19 mouse cellular contexts compared by ENCODE assay signal in the genomic region with DNA sequence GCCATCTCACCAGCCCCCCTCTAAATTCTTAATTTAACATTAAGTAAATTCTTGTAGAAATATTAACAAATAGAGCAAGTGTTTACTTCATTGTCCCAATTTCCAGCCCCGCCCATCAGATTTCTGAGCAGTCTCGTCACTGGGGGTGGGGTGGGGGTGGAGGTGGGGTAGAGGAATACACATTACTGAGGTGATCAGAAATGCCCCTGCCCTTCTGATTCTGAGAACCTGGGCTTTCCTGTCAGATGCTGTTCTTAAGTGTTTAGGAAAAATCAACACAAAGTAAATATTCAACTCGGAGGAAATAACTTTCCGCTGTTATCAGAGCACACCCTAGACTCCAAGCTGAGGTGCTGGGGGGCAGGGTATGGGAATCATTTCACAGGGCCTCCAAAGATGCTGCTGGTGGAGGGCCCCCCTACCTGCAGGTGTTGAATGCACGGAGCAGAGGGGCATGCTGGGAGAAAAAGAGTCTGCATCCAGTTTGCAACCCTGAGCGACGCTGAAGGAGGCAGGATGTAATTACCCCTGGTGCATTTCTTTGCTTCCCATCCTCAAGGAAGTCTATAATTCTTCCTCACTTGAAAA.
DNase-seq lines count a peak whose midpoint lies in the region; ATAC-seq lines count a peak whose summit lies in the region.
"Had no signal": no experiment of that assay in that cellular context is flagged by ENCODE, and none has a peak within 500 bp of the region (broad histone marks: within the 10 kb centered on the region; RNA-seq: fewer than 3 reads in every experiment).

No protein-coding gene starts in this region.

- no peaks in the 10 kb centered on the region for H3K27me3 ChIP-seq in forebrain, embryonic 12.5 days
- no peaks in the 10 kb centered on the region for H3K27me3 ChIP-seq in forebrain, embryonic 13.5 days
- H3K27me3 ChIP-seq: forebrain, embryonic 15.5 days; Patski had no signal

- no peak overlapping the region for H3K4me2 ChIP-seq in forebrain, embryonic 12.5 days
- no peak overlapping the region for H3K4me2 ChIP-seq in forebrain, embryonic 13.5 days
- H3K4me2 ChIP-seq: forebrain, embryonic 15.5 days; liver, embryonic 11.5 days; lung, embryonic 14.5 days had no signal

- WGBS in forebrain, embryonic 12.5 days, result 69% methylated on average over 7 of the region's 7 CpGs
- WGBS in forebrain, embryonic 13.5 days, result 68% methylated on average over 7 of the region's 7 CpGs

- H3K27ac ChIP-seq in forebrain, embryonic 12.5 days, result no peak overlapping the region
- no peak overlapping the region for H3K27ac ChIP-seq in forebrain, embryonic 13.5 days

- no peaks in the 10 kb centered on the region for H3K36me3 ChIP-seq in forebrain, embryonic 12.5 days (replicated peaks)
- no peaks in the 10 kb centered on the region for H3K36me3 ChIP-seq in forebrain, embryonic 13.5 days (ENCODE audit: poor library complexity, severe bottlenecking)
- H3K36me3 ChIP-seq: embryonic facial prominence, embryonic 10.5 days; forebrain, embryonic 15.5 days had no signal

- no peak overlapping the region for H3K9ac ChIP-seq in forebrain, embryonic 12.5 days
- no peak overlapping the region for H3K9ac ChIP-seq in forebrain, embryonic 13.5 days
- H3K9ac ChIP-seq: forebrain, embryonic 15.5 days; lung, embryonic 14.5 days had no signal

- H3K4me3 ChIP-seq in forebrain, embryonic 12.5 days (replicated peaks), result no peak overlapping the region
- H3K4me3 ChIP-seq in forebrain, embryonic 13.5 days, result no peak overlapping the region
- H3K4me3 ChIP-seq: embryonic facial prominence, embryonic 10.5 days; forebrain, embryonic 15.5 days had no signal

- DNase-seq in kidney, postnatal 4 days, result peak; percentile 42 to 55
- no peak for DNase-seq in kidney, adult 9 months
- DNase-seq in thymus, postnatal 4 days, result peak; percentile 45
- DNase-seq in thymus, postnatal 36 days, result no peak
- no peak for DNase-seq in ovary, adult 18-20 months (ENCODE audit: low spot score)
- DNase-seq in cerebellum, adult 9-11 months, result no peak
- DNase-seq: adrenal gland, adult 8-10 months; cerebellum, adult 8-10 months; gastrocnemius, postnatal 25 days; layer of hippocampus, adult 9-11 months; lung, embryonic 14.5 days; right cerebral cortex, adult 18-20 months; thymus, adult 2 months had no signal

- ATAC-seq in forebrain, embryonic 12.5 days (ENCODE audit: low FRiP score), result peak; percentile 21; the same call in 1 of the 2 replicates
- no peak for ATAC-seq in forebrain, embryonic 13.5 days
- ATAC-seq: Patski had no signal

- H3K4me1 ChIP-seq in forebrain, embryonic 12.5 days, result peaks cover 12% of the 10 kb centered on the region
- H3K4me1 ChIP-seq in forebrain, embryonic 13.5 days, result peaks cover 17% of the 10 kb centered on the region

- 0 out of 2 replicates have a peak, but pooled peaks cover 5% of the 10 kb centered on the region for H3K9me3 ChIP-seq in forebrain, embryonic 12.5 days
- no peaks in the 10 kb centered on the region for H3K9me3 ChIP-seq in forebrain, embryonic 13.5 days (replicated peaks)
- H3K9me3 ChIP-seq: embryonic facial prominence, embryonic 10.5 days; forebrain, embryonic 15.5 days had no signal

Comparison
In these comparisons a context has a peak if more than half of its experiments do, and no peak if none do; other contexts are left out.
1. DNase-seq: peak in kidney, postnatal 4 days (2 of 2) and thymus, postnatal 4 days (single experiment); none in kidney, adult 9 months (single experiment), thymus, postnatal 36 days (0 of 2), ovary, adult 18-20 months (single experiment) and cerebellum, adult 9-11 months (single experiment).